Mouse (Mus musculus): ENCODE data around the gene Tmem216.
A peak's percentile ranks its signal among the peaks of the same experiment; 100 is the strongest.

GRCm38 (mm10) chr19:10576690-10577561, 20.9 kb upstream of the Tmem216 start, which contains the start of the genes Cyb561a3 and Tmem138:
- TF ChIP-seq CTCF (conservative IDR thresholded peaks at IDR 0.05; ENCODE audit: insufficient read depth, insufficient read length, low read depth, low read length) = peak; percentile 49
- peak; percentile 65 for TF ChIP-seq POLR2A (IDR thresholded peaks at IDR 0.05; ENCODE audit: low read depth, low read length)

Measured in kidney, adult 2 months (tissue).